Mouse (Mus musculus): ENCODE data around the gene Camta1.

GRCm38 (mm10) chr4:151506701-151507100, 355.0 kb downstream of the Camta1 start:
- TF ChIP-seq POLR2A (IDR thresholded peaks at IDR 0.05; ENCODE audit: borderline replicate concordance, low read depth, low read length) (no peak), CTCF (IDR thresholded peaks at IDR 0.05; ENCODE audit: low read depth, low read length) (no peak)

Data from bone marrow macrophage, adult 2 months (primary cell).